8 mouse cellular contexts compared by ENCODE assay signal in the genomic region with DNA sequence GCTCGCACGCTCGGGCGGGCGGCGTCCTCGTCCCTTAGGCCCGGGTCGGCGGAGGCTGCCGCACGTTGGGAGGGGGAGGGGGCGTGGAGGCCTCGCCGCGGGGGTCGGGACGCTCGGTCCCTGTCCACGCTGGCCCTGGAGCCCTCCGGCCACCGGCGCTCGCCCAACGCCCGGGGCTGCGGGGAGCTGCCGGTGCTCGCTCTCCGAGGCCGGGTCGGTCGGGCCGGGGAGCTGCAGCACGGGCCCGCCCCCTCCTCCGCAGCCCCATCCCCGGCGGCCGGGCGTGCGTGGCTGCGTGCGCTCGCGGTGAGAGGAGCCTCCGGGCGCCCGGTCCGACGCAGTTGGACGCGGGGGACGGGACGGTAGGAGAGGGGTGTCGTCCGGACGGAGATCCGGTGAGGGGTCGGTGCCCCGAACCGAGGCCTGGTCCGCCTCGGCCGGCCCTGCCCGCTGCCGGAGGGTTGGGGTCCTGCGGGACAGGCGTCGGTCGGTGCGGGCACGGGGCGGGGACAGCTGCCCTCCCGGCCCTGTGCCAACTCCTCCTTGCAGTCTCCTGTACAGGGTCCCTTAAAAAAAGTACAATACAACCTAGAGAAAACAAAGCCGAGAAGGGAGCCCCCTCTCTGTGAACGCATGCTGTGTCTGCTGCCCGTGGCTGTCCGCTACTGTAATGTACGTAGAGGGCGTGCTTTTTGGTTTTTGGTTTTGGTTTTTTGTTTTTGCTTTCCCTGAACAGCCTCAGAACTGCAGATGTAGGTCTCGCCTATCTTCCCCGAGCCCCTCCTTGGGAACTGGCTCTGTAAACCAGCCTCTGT. TPM values are rescaled to one million over a fixed set of nuclear protein-coding genes. Genes with fewer than 3 reads are reported as not detected.
DNase-seq lines count a peak whose midpoint lies in the region; ATAC-seq and TF ChIP-seq lines count a peak whose summit lies in the region.

No protein-coding gene starts in this region.

- peak; percentile 73 for TF ChIP-seq CTCF in layer of hippocampus, adult 2 months (conservative IDR thresholded peaks at IDR 0.05)
- peak; percentile 63 for TF ChIP-seq CTCF in lung, embryonic 14.5 days (IDR thresholded peaks at IDR 0.05; ENCODE audit: low read depth)

- H3K9me3 ChIP-seq in ES-E14 (ENCODE audit: control insufficient read depth, insufficient read depth, low read depth, low read length), result no peaks in the 10 kb centered on the region
- H3K9me3 ChIP-seq in forebrain, embryonic 15.5 days, result no peaks in the 10 kb centered on the region
- H3K9me3 ChIP-seq in lung, embryonic 14.5 days (ENCODE audit: low read depth, low read length), result no peaks in the 10 kb centered on the region

- in situ Hi-C loops in ES-E14 (cut with MboI; ENCODE audit: low sequenced_read_pairs in 2 of 2, unreplicated experiment in 2 of 2), result no loop called here

- H3K27me3 ChIP-seq in forebrain, embryonic 15.5 days, result no peaks in the 10 kb centered on the region
- no peaks in the 10 kb centered on the region for H3K27me3 ChIP-seq in lung, embryonic 14.5 days (ENCODE audit: insufficient read depth, low read length)

- intact Hi-C loops in heart, postnatal 36 days (cut with DNase I), result loop anchor here (2.0 to 5.0 kb wide), 2 partner anchors 39 to 51 kb away; no protein-coding TSS in a partner anchor

- under 1% methylated on average over 61 of the region's 83 CpGs for WGBS in forebrain, embryonic 15.5 days
- under 1% methylated on average over 75 of the region's 83 CpGs for WGBS in lung, embryonic 14.5 days

- no peaks in the 10 kb centered on the region for H3K4me1 ChIP-seq in ES-E14 (ENCODE audit: control insufficient read depth in 2 of 2, insufficient read depth in 2 of 2, low read length in 2 of 2, poor library complexity in 1 of 2)
- peaks cover 31% of the 10 kb centered on the region for H3K4me1 ChIP-seq in forebrain, embryonic 15.5 days
- peaks cover 18% of the 10 kb centered on the region for H3K4me1 ChIP-seq in lung, embryonic 14.5 days (ENCODE audit: insufficient read depth)

- H3K36me3 ChIP-seq in ES-E14 (ENCODE audit: control insufficient read depth, insufficient read depth, low read length, poor library complexity, severe bottlenecking), result no peaks in the 10 kb centered on the region
- H3K36me3 ChIP-seq in forebrain, embryonic 15.5 days, result no peaks in the 10 kb centered on the region
- H3K36me3 ChIP-seq in lung, embryonic 14.5 days (ENCODE audit: insufficient read depth), result peaks cover 3% of the 10 kb centered on the region; the same call in 1 of the 2 replicates

- no peak overlapping the region for H3K27ac ChIP-seq in ES-E14 (ENCODE audit: insufficient read depth, low read depth, low read length, poor library complexity, severe bottlenecking)
- peak overlapping the region; percentile 91 for H3K27ac ChIP-seq in forebrain, embryonic 15.5 days (replicated peaks)
- peak overlapping the region; percentile 98 for H3K27ac ChIP-seq in layer of hippocampus, adult 2 months
- H3K27ac ChIP-seq in lung, embryonic 14.5 days (ENCODE audit: low read depth), result peak overlapping the region; percentile 93

- peak overlapping the region; percentile 55 for H3K4me2 ChIP-seq in forebrain, embryonic 15.5 days (replicated peaks)
- peak overlapping the region; percentile 65 for H3K4me2 ChIP-seq in lung, embryonic 14.5 days

- no peak for DNase-seq in ES-E14 (ENCODE audit: low read depth, low spot score)
- DNase-seq in c-Kit-positive CD71-positive TER-119-positive erythroid progenitor cells, embryonic 14.5 days (ENCODE audit: low spot score), result peak; percentile 44
- peak; percentile 50 to 65 for DNase-seq in heart, postnatal 36 days
- peak; percentile 44 to 54 for DNase-seq in layer of hippocampus, adult 2 months (ENCODE audit: low spot score in 2 of 2)
- DNase-seq in lung, embryonic 14.5 days, result peak; percentile 86
- peak; percentile 80 for DNase-seq in thymus, postnatal 14 days

- H3K4me3 ChIP-seq in ES-E14 (ENCODE audit: insufficient read depth in 1 of 2, low read depth in 1 of 2, low read length in 2 of 2, poor library complexity in 1 of 2, severe bottlenecking in 1 of 2), result peak overlapping the region; percentile 79 to 96
- peak overlapping the region; percentile 95 for H3K4me3 ChIP-seq in forebrain, embryonic 15.5 days
- H3K4me3 ChIP-seq in layer of hippocampus, adult 2 months, result peak overlapping the region; percentile 98
- H3K4me3 ChIP-seq in lung, embryonic 14.5 days (ENCODE audit: low read depth, low read length), result peak overlapping the region; percentile 97

- peak overlapping the region; percentile 81 for H3K9ac ChIP-seq in ES-E14 (ENCODE audit: insufficient read depth, low read depth, low read length, poor library complexity, severe bottlenecking)
- H3K9ac ChIP-seq in forebrain, embryonic 15.5 days (replicated peaks), result peak overlapping the region; percentile 84
- peak overlapping the region; percentile 93 for H3K9ac ChIP-seq in lung, embryonic 14.5 days

- peak; percentile 78 for ATAC-seq in forebrain, embryonic 15.5 days (replicated peaks)
- peak; percentile 53 for ATAC-seq in lung, embryonic 14.5 days (ENCODE audit: insufficient read depth)
- ATAC-seq in neutrophil, adult 5-6 weeks (ENCODE audit: extremely low read depth, insufficient number of reproducible peaks, low FRiP score, poor library complexity, severe bottlenecking), result peak; percentile 25; the same call in 1 of the 2 replicates

TF ChIP-seq in ES-E14, 5 proteins besides CTCF, POLR2A, EP300 and RAD21:
- TF ChIP-seq HCFC1 (IDR thresholded peaks at IDR 0.05; ENCODE audit: borderline replicate concordance, insufficient read depth, low read length), result no peak
- no peak for TF ChIP-seq MAFK (IDR thresholded peaks at IDR 0.05; ENCODE audit: insufficient read depth, low read depth, low read length)

RNA-seq across cellular contexts. Expression of a gene that starts 11.7 kb away (rescaled TPM):
- 8.6 and 13.4 TPM in 2 replicates for total RNA-seq in ES-E14 (2012; rRNA removed)
- 90.4 and 94.7 TPM in 2 replicates for polyA plus RNA-seq in forebrain, embryonic 15.5 days (2015; fragmentation: Nextera tagmentation; extraction: Ambion mirVana)
- total RNA-seq in heart, postnatal 36 days (2021), result 10 to 100 TPM; 23.1 to 27.5 TPM
- total RNA-seq in layer of hippocampus, adult 2 months (2021), result 100 to 1,000 TPM; 118 to 119 TPM
- 101 and 104 TPM in 2 replicates for polyA plus RNA-seq in lung, embryonic 14.5 days (2014; fragmentation: Nextera tagmentation; extraction: Ambion mirVana)
- total RNA-seq in neutrophil, adult 5-6 weeks (2017), result 162 and 168 TPM in 2 replicates

RNA-seq across cellular contexts. Expression of a gene that starts 40.4 kb away (rescaled TPM):
- 17.3 and 26.6 TPM in 2 replicates for total RNA-seq in ES-E14 (2012; rRNA removed)
- 54.8 and 55.2 TPM in 2 replicates for polyA plus RNA-seq in forebrain, embryonic 15.5 days (2015; fragmentation: Nextera tagmentation; extraction: Ambion mirVana)
- 10 to 100 TPM; 28.6 to 29.1 TPM for total RNA-seq in heart, postnatal 36 days (2021)
- 10 to 100 TPM; 50.1 to 50.3 TPM for total RNA-seq in layer of hippocampus, adult 2 months (2021)
- polyA plus RNA-seq in lung, embryonic 14.5 days (2014; fragmentation: Nextera tagmentation; extraction: Ambion mirVana), result 53.3 and 54.8 TPM in 2 replicates
- total RNA-seq in neutrophil, adult 5-6 weeks (2017), result 70.9 and 75.4 TPM in 2 replicates

RNA-seq across cellular contexts. Expression of a gene that starts 40.7 kb away (rescaled TPM):
- 11.8 and 21.9 TPM in 2 replicates for total RNA-seq in ES-E14 (2012; rRNA removed)
- polyA plus RNA-seq in forebrain, embryonic 15.5 days (2015; fragmentation: Nextera tagmentation; extraction: Ambion mirVana), result 144 and 145 TPM in 2 replicates
- total RNA-seq in heart, postnatal 36 days (2021), result 10 to 100 TPM; 34.9 to 36.2 TPM
- total RNA-seq in layer of hippocampus, adult 2 months (2021), result 10 to 100 TPM; 52.6 to 52.7 TPM
- polyA plus RNA-seq in lung, embryonic 14.5 days (2014; fragmentation: Nextera tagmentation; extraction: Ambion mirVana), result 69.3 and 69.8 TPM in 2 replicates
- total RNA-seq in neutrophil, adult 5-6 weeks (2017), result 52.3 and 74.0 TPM in 2 replicates

Comparison
In these comparisons a context has a peak if more than half of its experiments do, and no peak if none do; other contexts are left out.
1. ATAC-seq: peak in every context shown above with its lines; median percentile 78 in forebrain, embryonic 15.5 days; 53 in lung, embryonic 14.5 days; 25 in neutrophil, adult 5-6 weeks.